Mouse (Mus musculus) adrenal gland, postnatal 4 days (tissue): ENCODE data around the gene Hist1h4m. TPM values are rescaled to one million over a fixed set of nuclear protein-coding genes. Genes with fewer than 3 reads are reported as not detected.

Experiments used
- microRNA-seq: library from miRNA; unstranded; fragments of <30 nt; microRNA quantifications from one replicate; pipeline ENCODE4 v1.2.0, GENCODE M21; 2021
- total RNA-seq, 2 experiments: library from RNA; stranded (reverse); gene quantifications; 2 replicates each; pipeline ENCODE4 v1.2.3; 2021

Hist1h4m gene
- total RNA-seq, 2 experiments from 2014 or later, result 742 to 886 TPM

Small RNA genes within 50 kb of the gene (microRNA-seq; reads per million reads assigned to microRNA genes)
- gene Gm19658 (not detected), gene Gm44346 (not detected), gene Gm44466 (not detected)

Other genes with a start within 250 kb of the Hist1h4m start
- gene Olfr1364, start 230.0 kb upstream of the Hist1h4m start, total RNA-seq, result not detected
- gene Olfr1362, start 197.7 kb upstream of the Hist1h4m start, total RNA-seq, result not detected
- gene Olfr11, start 169.2 kb upstream of the Hist1h4m start, total RNA-seq, result under 1 TPM in 1 of 2 experiments, not detected in 1; 0.08 TPM
- gene Olfr1361, start 148.4 kb upstream of the Hist1h4m start, total RNA-seq, result not detected
- not detected for gene Olfr1360, start 134.3 kb upstream of the Hist1h4m start, total RNA-seq
- not detected for gene Olfr1359, start 113.6 kb upstream of the Hist1h4m start, total RNA-seq
- gene Hist1h2bl, start 95.6 kb upstream of the Hist1h4m start, total RNA-seq, result 100 to 1,000 TPM; 453 to 539 TPM
- 100 to 1,000 TPM; 319 to 362 TPM for gene Hist1h2ai, start 95.3 kb upstream of the Hist1h4m start, total RNA-seq
- gene Hist1h3h, start 94.1 kb upstream of the Hist1h4m start, total RNA-seq, result 100 to 1,000 TPM; 643 to 717 TPM
- 100 to 1,000 TPM; 142 to 169 TPM for gene Hist1h2bm, start 89.7 kb upstream of the Hist1h4m start, total RNA-seq
- 100 to 1,000 TPM in 1 of 2 experiments, 10 to 100 TPM in 1; 89.5 to 116 TPM for gene Hist1h4j, start 76.7 kb upstream of the Hist1h4m start, total RNA-seq
- gene Hist1h4k, start 61.2 kb upstream of the Hist1h4m start, total RNA-seq, result 1,000 to 10,000 TPM; 1,000 to 1,309 TPM
- gene Hist1h2ak, start 57.9 kb upstream of the Hist1h4m start, total RNA-seq, result 100 to 1,000 TPM; 172 to 196 TPM
- gene Hist1h2bn, start 57.6 kb upstream of the Hist1h4m start, total RNA-seq, result 100 to 1,000 TPM; 256 to 306 TPM
- 100 to 1,000 TPM; 315 to 390 TPM for gene Hist1h1b, start 31.1 kb upstream of the Hist1h4m start, total RNA-seq
- 100 to 1,000 TPM; 511 to 579 TPM for gene Hist1h3i, start 28.4 kb upstream of the Hist1h4m start, total RNA-seq
- gene Hist1h2an, start 24.5 kb upstream of the Hist1h4m start, total RNA-seq, result 100 to 1,000 TPM; 122 to 129 TPM
- 100 to 1,000 TPM; 192 to 223 TPM for gene Hist1h2bp, start 24.3 kb upstream of the Hist1h4m start, total RNA-seq
- 100 to 1,000 TPM; 352 to 396 TPM for gene Hist1h2bq, start 1.5 kb upstream of the Hist1h4m start, total RNA-seq
- 100 to 1,000 TPM; 477 to 608 TPM for gene Hist1h2ao, start 1.3 kb upstream of the Hist1h4m start, total RNA-seq
- gene Hist1h4n, start 20.4 kb downstream of the Hist1h4m start, total RNA-seq, result 100 to 1,000 TPM; 144 to 157 TPM
- 100 to 1,000 TPM; 329 to 379 TPM for gene Hist1h2ap, start 21.8 kb downstream of the Hist1h4m start, total RNA-seq
- gene Hist1h2br, start 22.0 kb downstream of the Hist1h4m start, total RNA-seq, result 100 to 1,000 TPM; 346 to 390 TPM
- gene Zfp184, start 133.3 kb downstream of the Hist1h4m start, total RNA-seq, result 1 to 10 TPM; 3.8 to 4.7 TPM
- not detected for gene Pom121l2, start 169.4 kb downstream of the Hist1h4m start, total RNA-seq
- gene Prss16, start 198.0 kb downstream of the Hist1h4m start, total RNA-seq, result not detected
- gene Hist1h2ah, start 223.8 kb downstream of the Hist1h4m start, total RNA-seq, result 100 to 1,000 TPM; 349 to 449 TPM
- 100 to 1,000 TPM; 500 to 615 TPM for gene Hist1h2bk, start 224.1 kb downstream of the Hist1h4m start, total RNA-seq
- gene Hist1h4i, start 229.6 kb downstream of the Hist1h4m start, total RNA-seq, result 100 to 1,000 TPM; 221 to 240 TPM
- gene Hist1h2ag, start 231.2 kb downstream of the Hist1h4m start, total RNA-seq, result 100 to 1,000 TPM; 373 to 414 TPM
- gene Hist1h2bj, start 231.5 kb downstream of the Hist1h4m start, total RNA-seq, result 100 to 1,000 TPM; 290 to 321 TPM